Mouse (Mus musculus): ENCODE measurements around the gene Hpgd.
"Not testable (repeated sequence)": the region's sequence is repeated elsewhere in the genome, so short reads cannot be mapped to it uniquely, and the experiment has no call there.

Gene Hpgd

DNA sequence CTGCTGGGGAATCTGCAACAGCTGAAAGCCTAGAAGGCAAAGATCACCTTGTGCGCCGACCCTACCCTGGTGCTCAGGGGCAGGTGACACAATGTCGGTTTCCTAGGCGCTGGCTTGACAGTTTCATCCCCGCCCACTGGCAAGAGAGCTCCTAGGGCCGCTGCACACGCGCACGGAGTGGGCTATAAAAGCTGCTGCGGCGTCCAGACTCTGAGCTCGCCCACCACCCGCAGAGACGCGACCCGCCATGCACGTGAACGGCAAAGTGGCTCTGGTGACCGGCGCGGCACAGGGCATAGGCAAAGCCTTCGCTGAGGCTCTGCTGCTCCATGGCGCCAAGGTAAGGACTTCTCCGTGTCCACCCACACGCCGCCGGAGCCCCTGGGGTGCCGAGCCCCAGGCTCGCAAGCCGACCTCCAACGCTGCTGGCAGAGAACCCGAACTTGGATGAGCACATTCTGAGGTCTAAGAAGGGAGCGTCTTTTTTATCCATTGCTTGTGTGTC is at the start of gene Hpgd:
Gene Hpgd, plus strand, starts transcription at position 213 of the 505 bp plus-strand sequence.
- no peak for DNase-seq (ENCODE audit: low read depth)

DNA sequence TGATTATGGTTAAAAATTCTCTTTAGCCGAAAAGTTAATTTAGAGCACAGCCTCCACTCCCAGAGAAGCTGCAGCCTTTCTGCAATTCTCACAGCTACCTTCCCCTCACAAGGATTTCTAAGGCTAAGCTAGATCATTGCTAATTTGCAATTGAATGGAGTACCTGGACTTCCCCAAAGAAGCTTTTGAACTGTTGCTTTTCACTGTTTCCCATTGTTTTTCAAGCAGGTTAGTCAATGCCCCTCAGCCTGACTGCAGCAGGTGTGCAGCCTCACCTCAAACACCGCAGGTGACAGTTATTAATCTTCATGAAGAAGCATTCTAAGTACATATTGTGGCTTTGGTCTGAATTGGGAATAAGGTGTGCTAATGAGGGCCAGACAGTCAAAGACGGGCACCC is 42.7 kb upstream of the Hpgd start:
- DNase-seq (ENCODE audit: low read depth): not testable (repeated sequence)

DNA sequence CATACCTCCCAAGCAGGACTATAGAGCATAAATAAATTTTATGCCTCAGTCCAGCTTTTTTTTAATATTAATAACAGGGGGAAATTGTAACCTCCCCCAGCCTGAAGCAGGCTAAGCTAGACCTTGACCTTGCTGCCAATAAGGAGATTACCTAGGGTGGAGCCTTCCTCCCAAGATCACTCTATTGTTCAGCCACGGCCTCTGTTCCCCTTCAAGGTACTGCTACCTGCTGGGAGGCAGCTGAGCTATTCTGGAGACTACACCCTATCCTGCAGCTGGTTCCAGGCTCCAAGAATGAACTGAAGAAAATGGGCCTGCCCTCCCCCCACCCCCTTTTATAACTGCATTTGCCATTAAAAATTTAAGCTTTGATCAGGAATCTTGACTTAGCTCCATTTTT is 42.1 kb upstream of the Hpgd start:
- no peak for DNase-seq (ENCODE audit: low read depth)

DNA sequence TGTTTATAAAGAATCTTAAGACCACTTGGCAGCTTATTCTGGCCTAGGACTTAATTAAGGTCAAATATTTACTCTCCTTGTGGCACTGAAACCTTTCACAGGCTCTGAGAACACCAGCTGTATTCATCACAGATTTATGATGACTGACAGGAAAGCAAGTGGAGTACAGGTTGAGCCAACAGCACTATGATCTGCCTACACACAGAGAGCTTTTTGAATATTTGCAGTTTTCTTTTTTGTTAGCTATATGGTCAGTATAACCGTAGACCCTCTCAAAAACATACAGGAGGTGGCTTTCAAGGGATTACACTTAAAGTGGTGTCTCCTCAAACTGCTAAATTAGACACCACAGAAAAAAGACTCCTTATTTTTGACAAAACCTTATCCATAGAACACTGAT is 33.2 kb upstream of the Hpgd start:
- DNase-seq (ENCODE audit: low read depth): no peak

DNA sequence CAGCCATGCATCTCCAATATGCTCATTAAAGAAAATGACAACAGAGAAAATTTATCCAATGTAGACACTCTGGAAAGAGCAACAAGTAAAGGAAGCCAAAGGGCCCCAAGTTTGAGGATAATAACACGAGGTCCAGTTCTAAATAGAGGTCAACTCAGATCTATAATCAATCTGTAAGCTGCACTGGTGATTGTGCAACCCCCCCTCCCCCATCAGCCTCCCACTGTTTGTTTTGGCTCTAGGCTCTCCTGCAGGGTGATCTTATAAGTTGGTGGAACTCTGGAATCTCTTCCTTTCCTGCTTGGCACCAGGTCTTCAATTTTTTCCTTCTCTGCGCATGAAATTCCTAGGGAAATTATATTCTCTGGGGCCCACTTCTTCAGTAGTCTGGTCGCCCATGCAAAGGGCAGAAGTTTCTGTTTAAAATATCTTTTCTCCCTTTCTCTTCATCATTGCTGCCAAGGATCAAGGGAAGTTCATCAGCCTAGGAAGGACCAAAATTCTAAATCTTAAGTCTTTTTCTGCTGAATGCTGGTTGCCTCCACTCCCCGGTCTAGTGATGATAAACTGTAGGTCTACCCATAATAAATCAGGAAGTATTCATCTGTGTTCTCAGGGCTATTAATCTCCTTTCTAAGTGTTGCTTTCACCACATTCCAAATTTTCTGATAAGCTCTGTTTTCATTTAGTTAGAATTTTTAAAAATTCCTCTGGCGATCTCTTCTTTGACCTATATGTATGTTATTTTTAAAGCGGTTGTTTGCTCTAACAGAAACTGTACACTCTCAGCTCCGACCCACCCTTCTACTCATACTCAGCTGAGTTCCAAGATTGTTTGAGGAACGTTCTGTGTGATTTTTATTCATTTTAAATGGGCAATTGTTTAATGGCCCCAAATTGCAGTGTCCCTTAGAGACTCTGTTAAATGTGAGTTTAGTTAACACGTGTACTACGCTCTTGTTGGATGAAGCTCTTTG is 24.4 kb upstream of the Hpgd start:
- DNase-seq (ENCODE audit: low read depth): peak; percentile 56

DNA sequence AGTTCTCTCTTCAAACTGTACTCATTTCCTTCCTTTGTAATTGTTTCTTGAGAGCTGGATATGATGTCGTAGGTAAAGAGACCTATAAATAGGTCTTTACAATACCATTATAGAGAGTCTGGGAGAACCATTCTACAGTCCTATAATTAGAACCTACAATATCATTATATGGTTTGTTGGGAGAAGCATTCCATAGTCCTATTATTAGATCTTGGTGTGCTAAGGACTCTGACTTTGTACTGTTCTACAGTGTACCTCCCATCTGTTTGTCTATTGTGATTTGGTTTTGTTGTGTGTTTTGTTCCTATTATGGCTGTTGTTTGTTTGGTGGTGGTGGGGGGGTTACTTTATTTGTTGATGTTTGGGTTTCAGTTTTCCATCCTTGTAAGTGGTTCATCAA is 21.5 kb upstream of the Hpgd start:
- DNase-seq (ENCODE audit: low read depth): no peak

DNA sequence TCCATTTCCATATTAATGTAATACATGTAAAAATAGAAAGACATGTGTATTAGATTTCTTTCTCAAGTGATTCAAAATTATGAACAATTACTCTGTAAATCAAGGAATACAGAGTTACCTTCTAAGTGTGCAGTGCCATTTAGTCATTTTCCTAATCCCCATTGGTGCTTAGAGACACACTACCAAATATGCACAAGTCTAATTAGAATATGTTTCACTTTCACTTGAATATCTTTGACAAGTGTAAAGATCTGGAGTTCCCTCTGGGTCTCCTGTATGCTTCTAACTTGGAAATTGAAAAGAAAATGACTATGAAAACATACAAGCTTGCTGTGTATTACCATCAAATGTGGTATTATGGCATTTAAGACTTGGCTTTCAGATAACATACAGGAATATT is 19.1 kb upstream of the Hpgd start:
- DNase-seq (ENCODE audit: low read depth): no peak

DNA sequence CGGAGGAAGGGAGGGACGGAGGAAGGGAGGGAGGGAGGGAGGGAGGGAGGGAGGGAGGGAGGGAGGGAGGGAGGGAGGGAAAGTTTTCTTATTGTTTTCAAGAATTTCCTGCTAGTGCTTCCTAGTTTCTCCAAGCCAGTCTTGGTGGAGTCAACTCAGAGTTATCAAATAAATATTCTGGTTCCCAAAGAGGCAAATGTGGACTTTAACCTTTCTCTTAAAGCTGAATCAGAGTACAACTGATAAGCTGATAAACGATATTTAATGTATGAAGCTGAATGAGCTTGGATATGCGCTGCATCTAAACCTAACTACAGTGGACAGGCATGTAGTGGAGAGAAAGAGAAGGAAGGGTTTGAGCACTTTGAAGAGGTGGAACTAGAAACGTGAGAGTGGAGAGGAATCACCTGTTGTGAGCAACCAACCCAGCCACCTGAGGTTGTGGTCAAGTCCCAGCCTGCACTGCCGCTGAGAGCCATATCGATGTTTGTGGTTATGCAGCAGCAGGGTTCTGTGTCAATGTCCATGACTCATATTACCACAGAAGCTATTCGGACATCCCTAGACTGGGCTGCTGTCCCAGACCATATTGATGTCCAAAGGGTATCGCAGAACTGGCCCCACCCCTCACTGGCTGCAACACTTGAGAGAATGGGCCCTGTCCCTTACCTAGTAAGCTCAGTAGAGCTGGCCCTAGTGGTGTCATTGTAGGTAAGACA is 16.4 kb upstream of the Hpgd start:
- DNase-seq (ENCODE audit: low read depth): peak; percentile 56

DNA sequence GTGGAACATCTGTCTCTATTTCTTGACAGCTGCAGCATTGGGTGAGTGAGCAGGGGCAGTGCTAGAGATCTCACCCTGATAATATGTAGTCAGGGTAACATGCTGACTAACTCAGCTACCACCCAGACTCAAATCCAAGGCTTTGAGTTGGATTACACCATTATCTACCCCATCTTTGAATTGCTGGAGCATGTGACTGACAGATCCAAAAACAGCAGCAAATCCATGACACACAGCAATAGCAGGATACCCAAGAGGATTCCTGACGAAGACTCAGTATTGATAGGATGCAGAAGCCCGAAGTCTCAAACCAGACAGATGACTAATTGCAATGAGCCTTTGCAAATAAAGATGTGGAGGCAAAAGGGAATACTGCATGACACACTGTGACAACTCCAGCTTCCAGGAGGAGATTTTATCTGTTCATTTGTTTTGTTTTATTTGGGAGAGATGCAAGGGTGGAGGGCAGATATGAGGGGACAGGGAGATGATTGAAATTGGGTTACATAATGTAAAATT is 15.8 kb upstream of the Hpgd start:
- DNase-seq (ENCODE audit: low read depth): no peak

DNA sequence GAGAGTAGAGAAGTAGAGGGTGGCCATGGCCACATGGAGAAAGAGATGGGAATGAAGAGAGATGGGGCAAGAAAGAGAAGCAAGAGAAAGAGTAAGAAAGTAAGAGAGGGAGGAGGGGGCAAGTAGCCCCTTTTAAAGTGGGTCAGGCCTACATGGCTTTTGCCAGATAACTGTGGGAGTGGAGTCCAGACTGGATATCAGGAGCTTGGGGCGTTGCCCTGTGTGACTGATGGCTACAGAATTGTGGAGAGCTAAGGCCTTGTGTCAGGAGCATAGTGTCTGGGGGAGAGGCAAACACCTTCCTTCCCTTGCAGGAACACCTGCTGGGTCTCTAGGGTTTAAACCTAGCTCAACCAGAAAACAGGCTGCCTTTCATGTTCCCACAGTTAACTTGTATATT is 10.4 kb upstream of the Hpgd start:
- DNase-seq (ENCODE audit: low read depth): no peak

DNA sequence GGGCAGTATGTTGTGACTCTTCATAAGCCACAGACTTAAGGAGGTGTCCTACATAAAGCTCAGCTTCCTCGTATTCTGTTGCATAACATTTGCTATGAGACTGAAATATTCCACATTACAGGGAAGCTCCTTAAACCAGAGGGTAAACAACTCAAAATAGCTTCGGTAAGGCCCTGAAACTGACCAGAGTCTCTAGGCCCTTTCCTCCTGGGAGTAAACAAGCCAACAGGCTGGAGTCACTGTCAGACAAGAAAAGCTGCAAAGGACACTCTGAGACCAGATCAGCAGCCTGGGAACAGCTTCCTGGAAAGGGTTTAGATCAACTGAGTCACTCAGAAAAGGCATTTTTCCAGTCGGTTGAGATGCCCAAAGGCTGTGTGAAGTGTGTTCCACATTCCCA is 9.4 kb upstream of the Hpgd start:
- DNase-seq (ENCODE audit: low read depth): peak; percentile 37

DNA sequence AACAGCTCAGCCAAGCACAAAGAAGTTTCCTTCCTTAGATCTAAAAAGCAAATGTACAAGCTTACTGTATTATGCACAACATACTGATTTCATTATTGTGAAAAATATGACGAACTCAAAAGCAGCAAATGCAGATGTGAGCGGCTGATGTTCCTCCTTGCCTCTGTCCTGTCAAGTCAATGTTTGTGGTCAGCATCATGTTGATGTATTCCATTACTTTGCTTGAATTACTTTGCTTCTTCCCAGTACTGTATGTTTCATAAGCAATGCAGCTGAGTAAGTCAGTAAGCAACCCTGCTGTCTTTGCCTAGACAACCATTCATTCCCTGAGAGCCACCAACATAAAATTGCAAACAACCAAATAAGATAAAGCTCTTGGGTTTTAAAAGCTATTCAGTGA is 7.7 kb upstream of the Hpgd start:
- peak; percentile 51 for DNase-seq (ENCODE audit: low read depth)

DNA sequence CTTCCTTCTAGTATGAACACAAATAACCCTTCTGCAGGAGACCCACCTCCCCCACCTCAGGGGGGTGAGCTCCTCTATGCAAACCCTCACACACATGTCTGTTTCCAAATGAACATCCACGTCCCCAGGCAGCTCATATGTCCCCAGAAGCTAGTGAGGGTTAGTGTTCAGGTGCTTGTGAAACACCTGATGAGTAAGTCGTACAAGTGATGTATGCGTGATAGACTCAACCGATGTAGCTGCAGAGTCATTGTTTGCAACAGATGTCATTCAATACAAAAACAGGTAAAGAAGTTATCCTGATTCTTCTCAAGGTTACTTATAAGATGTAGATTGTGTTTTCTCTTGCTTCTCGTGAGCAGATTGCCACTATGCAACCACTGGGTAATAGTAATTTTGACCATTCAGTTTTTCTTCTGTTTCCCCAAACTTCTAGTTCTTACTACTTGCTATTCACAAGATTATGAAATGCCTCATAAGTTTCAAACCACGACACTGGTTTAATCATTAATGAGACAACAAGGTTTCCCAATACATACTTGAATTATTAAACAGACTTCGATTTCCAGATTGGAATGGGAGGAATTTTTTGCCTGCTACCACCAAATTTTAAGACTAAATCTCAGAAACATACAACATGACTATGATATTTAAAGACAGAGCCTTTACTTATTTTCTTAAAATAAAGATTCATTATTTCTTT is 6.9 kb upstream of the Hpgd start:
- DNase-seq (ENCODE audit: low read depth): no peak

DNA sequence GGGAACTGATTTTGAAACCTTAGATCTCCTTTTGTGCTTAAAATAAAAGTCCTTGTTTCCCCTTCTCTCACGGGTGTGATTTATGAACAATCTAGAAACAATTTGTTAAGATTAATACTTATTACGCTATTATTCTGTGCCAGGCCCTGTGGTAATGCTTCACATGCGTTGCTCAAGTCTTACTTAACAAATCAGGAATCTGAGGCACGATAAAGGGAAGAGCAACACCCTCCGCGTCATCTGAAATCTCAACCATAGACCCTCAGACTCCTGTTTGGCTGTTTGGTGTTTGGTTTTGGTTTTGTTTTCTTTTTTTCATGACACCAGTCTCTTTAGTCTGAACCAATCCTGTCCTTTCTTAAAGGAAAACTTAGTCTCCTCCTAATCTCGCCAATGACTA is 2.1 kb upstream of the Hpgd start:
- no peak for DNase-seq (ENCODE audit: low read depth)

DNA sequence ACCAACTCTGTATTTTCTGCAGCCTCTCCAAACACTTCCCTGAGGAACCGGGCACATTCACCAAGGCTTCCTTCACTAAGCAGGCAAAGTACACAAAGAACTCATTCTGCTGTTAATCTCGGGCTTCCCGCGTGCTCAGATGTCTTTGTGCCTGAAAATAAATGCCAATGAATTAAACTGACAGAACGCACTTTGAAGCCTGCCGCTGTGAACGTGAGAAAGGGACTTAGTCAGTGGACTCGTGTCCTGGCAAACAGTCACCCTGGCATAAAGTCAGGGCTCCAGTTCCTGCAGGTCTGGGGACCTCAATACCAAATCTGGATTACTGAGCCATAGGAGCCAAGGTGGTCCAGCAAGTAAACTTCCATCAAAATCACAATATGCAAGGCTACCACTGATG is 905 bp upstream of the Hpgd start:
- no peak for DNase-seq (ENCODE audit: low read depth)

DNA sequence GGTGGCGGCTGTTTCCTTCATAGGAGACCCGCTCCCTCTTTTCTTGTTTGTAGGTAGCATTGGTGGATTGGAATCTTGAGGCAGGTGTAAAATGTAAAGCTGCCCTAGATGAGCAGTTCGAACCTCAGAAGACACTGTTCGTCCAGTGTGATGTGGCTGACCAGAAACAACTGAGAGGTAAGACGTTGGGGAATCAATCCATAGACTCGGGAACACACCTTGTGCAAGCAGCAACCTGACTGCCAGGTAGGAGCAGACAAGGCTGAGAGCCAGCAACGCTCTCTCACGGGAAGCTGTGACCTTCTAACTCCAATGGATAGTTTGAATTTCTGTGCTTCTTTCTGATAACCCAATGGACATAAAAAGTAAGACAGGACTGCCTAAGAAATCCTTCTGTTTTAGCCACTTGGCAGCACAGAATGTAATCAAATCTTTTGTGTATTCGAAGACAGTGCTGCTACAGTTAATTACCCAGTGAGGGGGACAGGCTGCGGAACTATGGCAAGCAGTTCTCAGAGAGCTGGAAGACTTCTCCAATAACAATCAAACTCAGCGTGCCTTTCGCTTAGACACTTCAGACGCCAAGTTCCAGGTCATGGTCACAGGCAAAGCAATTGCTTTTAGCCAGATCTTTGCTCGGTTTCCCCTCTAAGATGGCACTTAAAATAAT is 636 bp downstream of the Hpgd start:
- no peak for DNase-seq (ENCODE audit: low read depth)

DNA sequence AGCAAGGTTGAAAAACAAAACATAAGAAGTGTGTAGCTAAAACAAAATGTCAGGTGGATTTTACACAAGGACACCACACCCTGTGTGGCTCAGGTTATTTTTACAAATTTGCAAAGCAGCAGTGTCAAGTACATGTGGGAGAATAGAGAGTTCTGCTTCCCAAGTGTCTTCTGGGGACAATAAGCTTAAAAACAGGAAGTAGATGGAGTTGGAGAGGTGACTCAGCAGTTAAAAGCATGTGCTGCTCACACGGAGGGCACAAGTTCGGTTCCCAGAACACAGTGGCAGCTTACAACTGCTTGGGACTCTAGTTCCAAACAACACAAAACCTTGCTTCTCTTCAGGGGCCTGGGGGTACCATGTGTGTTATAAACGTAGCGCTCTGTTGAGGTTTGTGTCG is 5.0 kb downstream of the Hpgd start:
- DNase-seq (ENCODE audit: low read depth): peak; percentile 17

DNA sequence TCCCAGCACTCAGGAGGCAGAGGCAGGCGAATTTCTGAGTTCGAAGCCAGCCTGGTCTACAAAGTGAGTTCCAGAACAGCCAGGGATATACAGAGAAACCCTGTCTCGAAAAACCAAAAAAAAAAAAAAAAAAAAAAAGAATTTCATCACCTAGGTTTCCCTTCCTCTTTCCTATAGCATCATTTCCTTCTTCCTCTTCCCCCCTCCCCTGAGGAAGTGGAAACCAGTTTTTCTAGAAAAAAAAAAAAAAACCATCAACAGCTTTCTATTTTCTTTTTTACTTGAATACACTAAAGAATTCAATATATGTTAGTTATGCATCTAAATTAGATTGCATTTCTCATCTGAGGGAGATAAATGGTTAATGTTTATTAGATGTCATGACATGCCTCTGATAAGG is 6.9 kb downstream of the Hpgd start:
- not testable (repeated sequence) for DNase-seq (ENCODE audit: low read depth)

DNA sequence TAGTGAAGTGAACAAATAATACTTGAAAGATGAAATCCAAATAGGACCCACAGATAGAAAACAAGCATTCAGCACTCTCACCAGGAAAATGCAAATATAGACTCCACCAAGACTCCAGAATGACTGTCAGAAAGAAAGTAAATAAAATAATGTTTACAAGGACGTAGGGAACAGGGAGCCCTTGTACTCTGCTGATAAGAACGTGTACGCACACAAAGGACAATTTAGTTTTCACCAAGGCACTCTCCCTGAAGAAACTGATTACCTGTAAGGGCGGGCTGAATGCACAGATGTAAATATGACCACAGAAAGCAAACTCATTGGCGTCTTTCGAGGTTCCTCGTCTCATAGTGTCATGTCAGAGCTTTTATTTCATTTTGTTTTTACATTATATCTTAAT is 10.2 kb downstream of the Hpgd start:
- no peak for DNase-seq (ENCODE audit: low read depth)

DNA sequence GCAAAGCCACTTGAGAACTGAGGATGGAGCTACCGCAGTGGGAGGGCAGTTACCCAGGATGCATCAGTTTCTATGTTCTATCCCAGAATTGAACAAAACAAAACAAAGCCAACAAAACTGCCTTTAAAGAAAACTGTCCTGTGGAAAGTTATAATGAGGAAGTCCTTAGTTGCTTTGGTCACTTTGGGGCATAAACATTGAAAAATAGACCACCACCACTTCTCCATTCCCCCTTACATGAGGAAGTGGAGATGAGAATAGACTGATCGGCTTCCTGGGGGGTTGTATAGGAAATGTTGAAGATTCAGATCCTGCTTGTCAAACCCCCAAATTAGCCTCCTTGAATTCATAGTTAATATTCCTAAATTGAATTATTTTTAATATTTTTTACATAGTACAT is 19.2 kb downstream of the Hpgd start:
- no peak for DNase-seq (ENCODE audit: low read depth)

DNA sequence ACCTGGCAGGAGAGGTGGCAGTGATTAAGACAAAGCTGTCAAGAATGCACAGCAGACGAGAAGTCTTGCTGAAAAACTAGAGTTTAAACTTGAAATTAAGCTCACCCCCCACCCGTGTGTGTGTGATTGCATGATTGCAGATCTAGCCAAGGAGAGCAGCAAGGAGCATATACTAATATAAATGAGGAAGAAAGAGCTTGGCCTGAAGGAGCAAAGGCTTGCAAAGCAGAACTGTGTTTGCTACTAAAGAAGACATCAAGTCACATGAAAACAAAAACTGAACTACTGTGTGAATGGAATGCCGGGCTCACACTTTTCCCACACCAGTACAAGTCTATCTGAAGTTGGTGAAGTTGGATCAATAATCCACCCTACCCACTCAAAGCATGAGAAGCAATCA is 20.8 kb downstream of the Hpgd start:
- DNase-seq (ENCODE audit: low read depth): no peak

DNA sequence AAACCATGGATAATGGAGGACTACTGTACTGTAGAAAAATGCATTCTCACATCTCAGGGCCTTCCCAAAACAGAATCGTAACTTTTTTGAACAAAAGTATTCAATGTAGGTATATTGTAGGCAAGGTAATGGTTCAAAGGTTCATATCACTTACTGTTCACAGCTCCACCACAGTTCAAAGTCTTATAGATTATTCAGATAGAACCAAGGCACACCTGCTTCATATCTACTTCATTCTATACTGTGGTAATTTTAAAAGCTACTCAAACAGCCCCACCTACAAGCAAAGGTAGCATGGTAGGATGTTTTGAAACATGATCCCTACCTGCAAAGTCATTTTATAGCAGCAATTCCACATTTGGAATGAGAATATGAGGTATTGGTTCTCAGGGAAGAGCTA is 28.9 kb downstream of the Hpgd start:
- no peak for DNase-seq (ENCODE audit: low read depth)

All from NIH3T3 (cell line).